Mouse (Mus musculus): ENCODE measurements around the gene Slc27a1.

The Slc27a1 gene

DNA sequence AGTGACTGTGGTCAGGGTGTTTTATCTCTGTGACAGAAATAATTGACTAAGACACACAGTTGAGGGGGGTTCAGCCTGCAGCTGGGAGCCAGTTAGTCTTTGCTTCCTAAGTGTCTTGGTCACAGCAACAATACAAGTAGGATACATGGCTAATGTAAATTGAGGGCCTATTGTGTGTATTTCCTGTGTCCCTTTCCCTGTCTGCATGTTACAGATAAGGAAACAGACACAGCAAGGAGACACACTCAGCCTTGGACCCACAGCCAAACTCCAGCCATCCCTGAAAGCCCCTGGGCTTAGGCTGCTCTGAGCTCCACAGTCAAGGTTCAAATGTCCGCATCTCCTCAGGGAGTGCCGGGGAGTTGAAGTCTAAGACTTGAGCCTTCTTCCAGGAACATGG, 14.0 kb upstream of the Slc27a1 start:
- no peak for DNase-seq (ENCODE audit: low read depth, low spot score)

DNA sequence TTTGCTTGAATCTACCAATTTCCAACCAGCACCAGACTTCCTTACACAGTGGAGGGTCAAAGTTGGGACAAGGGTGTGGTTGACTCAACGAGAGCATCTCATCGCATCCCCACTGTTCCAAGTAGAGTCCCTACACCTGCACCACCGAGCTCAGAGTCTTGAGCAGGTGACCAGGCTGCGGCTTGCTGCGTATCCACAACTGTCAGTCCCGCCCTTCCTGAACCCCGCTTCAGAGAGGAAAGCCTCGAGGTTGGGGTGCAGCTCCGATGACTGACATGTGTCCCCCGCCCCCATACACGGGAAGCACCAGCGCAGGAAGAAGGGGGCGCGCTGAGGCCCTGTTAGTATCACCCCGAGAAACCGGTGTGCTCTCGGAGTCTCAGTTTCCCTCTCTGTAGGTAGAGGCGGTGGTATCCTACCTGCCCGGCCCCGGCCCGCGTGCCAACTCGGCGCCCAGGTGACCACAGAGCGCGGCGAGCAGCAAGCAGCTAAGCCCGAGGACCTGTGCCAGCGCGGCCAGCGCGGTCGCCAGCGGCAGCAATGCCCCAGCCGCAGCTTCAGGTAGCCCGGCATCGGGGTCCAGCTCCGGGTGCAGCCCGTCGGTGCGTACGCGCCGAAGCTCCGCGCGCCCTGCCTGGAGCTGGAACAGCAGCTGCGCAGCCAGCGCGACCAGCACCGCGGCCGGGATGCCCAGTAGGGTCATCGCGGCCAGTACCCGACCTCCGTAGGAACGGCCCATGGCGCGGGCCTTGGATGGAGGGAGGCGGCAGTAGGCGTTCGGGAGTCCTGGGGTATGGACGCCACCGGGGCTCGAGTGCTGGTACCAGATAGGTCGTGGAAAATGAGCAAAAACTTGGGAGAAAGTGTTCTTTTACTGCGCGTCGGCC, 10.4 kb upstream of the Slc27a1 start, which contains the start of gene Tmem221:
Gene Tmem221, minus strand, starts transcription at position 801 of the 887 bp plus-strand sequence.
- no peak for DNase-seq (ENCODE audit: low read depth, low spot score)

DNA sequence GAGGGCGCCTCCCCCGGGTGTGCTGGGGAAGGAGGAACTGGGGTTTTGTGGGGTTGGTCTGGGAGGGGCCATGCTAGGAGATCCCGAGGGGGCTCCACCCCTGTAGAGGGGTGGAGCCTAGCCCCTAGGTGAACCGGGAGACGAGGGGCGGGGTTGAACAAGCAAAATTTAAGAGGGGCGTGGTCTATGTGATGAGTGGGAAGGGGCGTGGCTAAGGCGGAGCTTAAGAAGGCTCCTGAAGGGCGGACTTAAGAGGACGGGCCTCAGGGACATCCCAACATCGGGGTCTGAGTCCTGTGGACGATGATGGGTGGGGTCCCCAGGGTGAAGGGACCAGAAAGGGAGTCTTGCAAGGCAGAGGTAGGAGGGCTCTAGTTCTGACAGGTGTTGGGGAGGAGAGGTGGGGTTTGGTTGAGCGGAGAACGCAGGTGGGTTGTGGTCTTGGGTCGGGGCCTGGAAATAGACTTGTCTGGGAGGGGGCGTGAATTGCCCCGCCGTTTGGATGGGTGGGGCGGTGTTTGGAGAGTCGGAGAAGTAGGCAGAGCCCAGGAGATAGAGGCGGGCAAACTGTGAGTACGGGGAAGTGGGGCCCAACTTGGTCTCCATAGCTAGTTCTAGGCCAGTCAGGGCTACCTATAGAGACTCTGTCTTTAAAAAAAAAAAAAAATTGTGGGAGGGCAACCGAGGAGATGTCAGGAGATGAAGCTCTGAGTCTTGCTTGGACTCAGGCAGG, 9.6 kb upstream of the Slc27a1 start:
- DNase-seq (ENCODE audit: low read depth, low spot score), result no peak

DNA sequence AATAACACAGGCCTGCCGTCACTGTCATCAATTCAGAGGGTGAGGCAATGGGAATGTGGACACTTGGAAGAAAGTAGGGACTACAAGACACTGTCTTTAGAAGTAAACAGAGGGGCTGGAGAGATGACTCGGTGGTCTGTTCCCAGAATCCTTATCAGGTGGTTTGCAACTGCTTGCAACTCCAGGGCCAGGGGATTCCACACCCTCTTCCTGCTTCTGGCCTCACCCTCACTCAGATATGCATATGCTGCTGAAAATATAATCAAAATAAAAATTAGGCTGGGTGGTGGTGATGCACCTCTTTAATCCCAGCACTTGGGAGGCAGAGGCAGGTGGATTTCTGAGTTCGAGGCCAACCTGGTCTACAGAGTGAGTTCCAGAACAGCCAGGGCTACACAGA, 8.6 kb upstream of the Slc27a1 start:
- DNase-seq (ENCODE audit: low read depth, low spot score), result no peak

DNA sequence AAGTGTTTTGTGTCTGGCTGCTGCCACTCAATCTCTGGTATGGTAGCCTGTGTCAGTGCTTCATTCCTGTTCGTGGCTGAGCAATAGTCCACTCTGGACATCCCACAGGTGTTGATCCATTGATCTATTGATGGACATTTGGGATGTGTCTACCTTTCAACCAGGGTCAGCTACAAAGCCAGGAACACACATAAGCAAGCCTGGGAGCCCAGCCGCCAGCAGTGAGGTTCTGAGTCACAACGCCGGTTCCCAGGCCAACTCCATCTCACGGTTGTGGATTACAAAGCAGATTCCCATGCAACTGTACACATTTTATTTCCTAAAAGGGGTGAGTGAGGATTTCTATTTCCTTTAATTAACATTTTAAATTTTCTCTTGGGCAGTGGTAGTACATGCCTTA, 7.9 kb upstream of the Slc27a1 start:
- no peak for DNase-seq (ENCODE audit: low read depth, low spot score)

DNA sequence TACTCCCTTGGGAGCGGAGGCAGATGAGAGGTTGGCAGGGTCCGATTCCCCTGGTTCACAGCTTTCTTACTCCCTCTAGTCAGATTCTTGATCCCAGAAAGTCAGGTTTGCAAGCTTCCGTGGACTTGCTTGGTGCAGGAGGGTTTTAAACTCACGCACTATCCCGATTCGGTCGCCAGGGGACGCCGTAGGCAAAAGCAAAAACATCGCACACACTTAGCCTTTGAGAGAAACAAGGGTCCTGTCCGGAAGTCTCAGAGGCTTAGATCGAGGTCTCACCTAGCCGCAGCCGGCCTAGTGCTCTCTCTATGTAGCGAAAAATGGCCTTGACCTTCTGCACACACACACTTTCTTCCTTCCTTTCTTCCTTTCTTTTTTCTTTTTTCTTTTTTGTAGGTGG, 7.3 kb upstream of the Slc27a1 start:
- DNase-seq (ENCODE audit: low read depth, low spot score), result peak; percentile 74

DNA sequence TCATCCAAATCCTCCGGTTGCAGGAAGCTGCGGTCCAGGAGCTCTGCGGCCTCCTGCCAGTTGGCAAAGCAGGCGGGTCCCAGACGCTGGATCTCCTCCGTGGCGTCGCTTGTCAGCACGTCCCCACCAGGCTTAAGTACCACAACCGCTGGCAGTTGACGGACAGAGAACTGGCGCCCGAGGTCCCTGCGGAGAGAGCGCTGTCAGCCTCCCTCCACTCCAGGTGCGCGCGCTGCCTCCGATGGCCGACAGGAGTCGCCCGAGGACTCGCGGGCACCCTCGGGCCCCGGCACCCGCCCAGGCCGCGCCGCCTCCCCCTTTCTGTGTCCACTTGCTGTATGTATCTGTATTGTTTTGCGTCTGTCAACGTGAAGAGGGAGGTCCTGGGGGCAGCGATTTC, 5.9 kb upstream of the Slc27a1 start:
- DNase-seq (ENCODE audit: low read depth, low spot score), result peak; percentile 62

DNA sequence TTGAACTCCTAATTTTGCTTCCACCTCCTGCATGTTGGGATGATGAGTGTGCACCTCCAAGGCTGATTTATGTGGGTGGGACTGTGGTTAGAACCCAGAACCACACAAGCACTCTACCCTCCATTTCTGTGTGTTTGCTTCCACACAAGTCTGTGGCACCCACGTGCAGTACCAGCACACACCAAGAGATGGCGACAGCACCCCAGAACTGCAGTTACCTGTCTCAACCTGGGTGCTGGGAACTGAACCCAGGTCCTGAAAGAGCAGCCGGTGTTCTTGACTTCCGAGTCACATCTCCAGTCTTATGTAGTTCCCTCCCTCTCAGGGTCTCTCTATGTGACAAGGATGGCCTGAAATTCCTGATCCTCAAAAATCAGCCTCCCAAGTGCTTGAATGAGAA, 4.7 kb upstream of the Slc27a1 start:
- DNase-seq (ENCODE audit: low read depth, low spot score), result no peak

DNA sequence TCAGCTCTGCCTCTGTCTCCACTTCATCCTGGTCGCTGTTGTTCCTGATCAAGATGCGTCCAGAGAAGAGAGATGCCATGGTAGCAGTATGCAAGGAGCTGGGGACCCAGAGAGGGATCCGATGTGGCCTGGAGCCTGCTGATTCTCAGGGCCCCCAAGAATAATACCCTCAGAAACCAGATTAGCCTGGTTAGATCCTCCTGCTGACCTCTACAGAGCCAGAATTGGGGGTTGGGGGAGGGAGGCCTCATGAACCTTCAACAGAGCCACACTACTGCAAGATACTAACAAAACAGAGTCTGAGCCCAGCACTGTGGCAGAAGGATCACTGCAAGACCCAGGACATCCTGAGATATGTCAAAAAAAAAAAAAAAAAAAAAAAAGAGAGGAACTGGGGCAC, 2.2 kb upstream of the Slc27a1 start, which contains the start of gene Nxnl1:
Gene Nxnl1, minus strand, starts transcription at position 101 of the 400 bp plus-strand sequence.
- DNase-seq (ENCODE audit: low read depth, low spot score), result no peak

DNA sequence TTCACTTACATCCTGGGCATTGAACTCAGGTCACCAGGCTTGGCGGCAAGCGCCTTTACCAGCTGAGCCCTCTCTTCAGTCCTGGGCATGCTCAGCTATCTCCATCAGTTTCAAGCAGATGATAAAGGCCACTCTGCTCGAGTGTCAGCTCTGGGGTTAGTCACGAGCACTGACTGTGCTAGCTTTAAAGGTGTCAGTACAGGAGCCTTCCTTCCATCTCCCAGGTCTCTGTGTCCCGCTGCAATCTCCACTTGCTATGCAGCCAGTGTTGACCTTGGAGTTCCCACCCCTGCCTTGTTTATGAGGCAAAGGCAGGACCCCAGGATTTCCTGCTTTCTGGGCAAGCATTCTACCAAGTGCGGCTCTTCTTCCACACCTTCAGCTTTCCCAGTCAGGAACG, 1.1 kb upstream of the Slc27a1 start:
- no peak for DNase-seq (ENCODE audit: low read depth, low spot score)

DNA sequence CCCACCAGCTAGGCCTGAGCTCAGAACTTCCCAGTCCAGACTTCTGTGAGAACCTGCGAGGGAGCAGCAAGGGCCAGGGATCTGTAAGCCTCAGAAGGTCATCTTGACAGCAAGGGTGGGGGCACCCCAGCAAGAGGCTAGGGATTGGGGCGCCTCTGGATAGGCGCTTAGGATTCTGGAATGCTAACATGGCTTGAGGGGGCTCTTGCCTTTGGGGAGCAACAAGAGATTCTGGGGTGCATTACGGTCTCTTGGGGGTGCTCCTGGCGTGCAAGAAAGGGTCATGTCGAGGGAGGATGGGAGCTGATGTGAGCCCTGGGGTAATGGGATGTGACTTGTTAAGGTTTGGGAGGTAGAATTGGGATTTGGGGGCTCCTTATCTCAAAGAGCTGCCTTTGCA, 259 bp downstream of the Slc27a1 start:
- no peak for DNase-seq (ENCODE audit: low read depth, low spot score)

DNA sequence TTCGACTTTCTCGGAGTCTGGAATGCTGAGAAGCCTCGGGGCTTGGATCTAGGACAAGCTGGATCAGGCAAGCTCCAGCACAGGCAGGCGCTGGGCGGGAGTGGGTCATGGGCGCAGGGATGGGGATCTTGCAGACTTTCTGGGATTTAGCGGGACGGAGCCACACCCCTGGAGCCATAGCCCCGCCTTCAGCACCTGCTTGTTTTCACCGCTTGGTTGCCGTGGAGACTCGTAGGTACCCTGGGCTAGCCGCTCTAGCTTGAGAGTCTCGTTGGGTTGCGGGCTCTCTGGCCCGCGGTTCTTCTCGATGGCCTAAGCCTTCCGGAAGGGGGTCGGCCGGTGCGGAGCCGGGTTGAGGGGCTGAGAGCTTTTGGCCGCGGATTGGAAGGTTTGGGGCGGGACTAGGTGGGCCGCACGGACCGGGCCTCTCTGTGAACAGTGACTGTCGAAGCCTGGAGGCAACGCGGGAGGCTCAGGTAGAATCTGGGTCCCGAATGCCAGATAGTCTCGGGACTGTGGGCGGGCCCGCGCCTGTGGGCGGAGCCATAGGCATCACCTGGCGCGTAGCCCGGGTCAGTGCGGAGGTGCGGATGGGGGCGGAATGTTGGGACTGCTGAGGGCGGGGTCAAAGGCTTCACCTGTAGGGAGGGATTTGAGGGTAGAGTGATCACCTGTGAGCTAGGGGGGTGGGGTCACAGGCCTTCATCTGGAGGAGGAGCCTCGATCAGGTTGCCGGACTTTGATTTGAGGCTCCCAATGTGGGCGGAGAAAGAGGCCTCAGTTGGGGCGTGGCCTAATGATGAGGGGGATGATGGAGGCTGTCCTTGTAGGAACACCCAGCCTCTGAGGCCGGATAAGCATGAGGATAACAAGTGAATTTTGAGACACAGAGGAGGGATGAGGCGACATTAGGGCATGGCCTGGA, 946 bp downstream of the Slc27a1 start:
- peak; percentile 80 for DNase-seq (ENCODE audit: low read depth, low spot score)

DNA sequence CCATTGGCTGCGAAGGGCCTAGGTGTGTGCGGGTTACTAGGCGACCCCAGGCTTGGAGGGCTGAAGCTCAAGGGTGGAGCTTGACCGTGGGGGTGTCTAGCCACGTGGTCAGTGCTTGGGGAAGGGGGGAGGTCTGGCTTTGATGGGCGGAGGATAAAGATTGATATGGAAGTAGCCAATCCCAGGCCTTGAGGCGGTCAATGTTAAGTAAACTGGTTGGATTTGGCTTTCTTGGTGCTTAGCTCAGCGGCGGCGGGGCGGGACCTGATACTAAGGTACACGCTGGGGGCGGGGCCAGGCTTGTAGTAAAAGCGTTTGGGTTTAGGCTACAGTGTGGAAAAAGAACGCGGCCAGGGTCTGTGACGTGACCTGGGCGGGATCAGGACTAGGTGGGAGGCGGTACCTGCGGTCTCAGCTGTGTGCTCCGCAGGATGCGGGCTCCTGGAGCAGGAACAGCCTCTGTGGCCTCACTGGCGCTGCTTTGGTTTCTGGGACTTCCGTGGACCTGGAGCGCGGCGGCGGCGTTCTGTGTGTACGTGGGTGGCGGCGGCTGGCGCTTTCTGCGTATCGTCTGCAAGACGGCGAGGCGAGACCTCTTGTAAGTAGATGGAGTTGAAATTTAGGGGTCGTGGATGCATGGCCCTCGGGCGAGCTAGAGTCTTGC, 1.7 kb downstream of the Slc27a1 start:
- peak; percentile 90 for DNase-seq (ENCODE audit: low read depth, low spot score)

DNA sequence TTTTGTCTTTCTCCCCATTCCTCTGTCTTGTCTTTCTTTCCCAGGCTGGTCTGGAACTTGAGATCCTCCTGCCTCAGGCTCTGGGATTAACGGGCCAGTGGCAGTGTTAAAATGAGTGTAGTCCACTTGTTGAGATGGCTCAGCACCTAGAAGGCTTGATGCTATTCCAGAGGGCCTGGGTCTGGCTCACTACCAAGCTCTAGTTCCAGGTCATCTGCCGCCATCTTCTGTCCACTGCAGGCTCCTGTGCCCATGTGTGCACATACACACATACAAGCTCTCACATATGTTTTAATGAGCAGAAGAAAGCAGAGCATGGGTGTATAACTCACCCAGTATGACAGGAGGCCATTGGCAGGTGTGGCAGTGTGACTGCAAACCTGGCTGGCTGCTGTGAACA, 3.4 kb downstream of the Slc27a1 start:
- no peak for DNase-seq (ENCODE audit: low read depth, low spot score)

DNA sequence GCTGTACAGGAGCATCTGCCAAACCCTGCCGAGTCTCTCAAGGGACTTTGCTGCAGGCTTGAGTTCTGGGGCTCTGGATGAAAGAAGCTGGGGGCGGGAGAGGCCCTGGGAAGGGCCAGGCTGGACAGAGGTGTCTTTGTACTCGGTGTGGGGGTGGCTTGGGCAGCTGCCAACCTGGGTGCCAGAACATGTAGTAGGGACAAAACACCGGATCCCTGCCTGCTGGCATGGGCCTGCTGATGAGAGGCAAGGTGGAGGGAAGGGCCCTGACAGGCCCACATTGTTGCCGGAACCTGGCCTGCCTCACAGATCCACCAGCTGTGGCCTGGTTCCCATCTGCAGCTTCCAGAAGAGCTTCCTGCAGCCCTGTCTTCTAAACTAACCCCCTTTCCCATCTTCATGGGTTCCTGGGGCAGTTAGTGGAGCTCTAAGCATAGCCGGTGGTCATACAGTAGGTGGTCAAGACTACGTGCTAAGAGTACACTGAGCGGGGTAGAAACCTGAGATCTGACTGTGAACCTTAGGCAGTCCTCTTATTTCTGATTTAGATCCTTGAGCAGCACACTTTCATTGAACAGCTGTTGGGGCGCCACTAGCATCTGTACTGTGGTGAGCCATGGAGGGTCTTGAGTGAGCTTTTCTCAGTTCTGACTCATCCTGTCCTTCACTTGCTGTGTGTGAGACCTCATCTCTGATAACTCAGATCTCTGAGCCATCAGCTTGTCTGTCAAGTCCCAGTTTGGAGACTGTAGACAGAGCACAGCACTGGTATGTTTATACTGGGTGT, 4.4 kb downstream of the Slc27a1 start:
- no peak for DNase-seq (ENCODE audit: low read depth, low spot score)

DNA sequence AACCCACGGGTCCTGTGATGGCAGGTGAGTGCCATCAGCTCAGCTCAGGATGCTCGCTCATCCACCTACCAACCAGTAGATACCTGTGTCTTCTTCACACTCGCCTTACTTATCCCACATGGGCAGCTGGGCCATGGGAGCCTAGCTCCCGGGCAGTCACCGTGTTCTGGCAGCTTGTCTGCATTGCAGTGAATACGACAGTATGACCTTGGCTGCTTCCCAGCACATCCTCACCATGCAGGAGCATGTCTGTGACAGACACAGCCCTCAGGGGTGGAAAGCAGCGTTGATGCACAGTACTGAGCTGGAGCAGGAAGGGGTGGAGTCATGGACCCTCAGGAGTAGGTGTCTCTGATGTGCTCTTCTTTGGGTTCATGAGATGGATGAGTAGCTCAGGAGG, 5.7 kb downstream of the Slc27a1 start:
- no peak for DNase-seq (ENCODE audit: low read depth, low spot score)

DNA sequence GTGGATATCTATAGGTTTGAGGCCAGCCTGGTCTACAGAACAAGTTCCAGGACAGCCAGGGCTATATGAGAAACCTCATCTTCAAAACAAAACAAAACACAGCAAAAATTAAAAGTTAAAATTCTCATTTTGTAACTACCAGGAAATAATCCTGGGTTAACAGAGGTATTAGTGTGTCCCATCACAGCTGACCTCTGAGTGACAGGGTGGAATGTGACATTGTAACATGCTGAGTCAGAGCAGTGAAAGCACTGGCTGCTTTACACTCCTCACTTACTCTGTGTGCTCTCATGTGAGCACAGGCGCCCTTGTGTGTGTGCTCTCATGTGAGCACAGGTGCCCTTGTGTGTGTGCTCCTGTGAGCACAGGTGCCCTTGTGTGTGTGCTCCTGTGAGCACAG, 6.3 kb downstream of the Slc27a1 start:
- DNase-seq (ENCODE audit: low read depth, low spot score), result no peak

DNA sequence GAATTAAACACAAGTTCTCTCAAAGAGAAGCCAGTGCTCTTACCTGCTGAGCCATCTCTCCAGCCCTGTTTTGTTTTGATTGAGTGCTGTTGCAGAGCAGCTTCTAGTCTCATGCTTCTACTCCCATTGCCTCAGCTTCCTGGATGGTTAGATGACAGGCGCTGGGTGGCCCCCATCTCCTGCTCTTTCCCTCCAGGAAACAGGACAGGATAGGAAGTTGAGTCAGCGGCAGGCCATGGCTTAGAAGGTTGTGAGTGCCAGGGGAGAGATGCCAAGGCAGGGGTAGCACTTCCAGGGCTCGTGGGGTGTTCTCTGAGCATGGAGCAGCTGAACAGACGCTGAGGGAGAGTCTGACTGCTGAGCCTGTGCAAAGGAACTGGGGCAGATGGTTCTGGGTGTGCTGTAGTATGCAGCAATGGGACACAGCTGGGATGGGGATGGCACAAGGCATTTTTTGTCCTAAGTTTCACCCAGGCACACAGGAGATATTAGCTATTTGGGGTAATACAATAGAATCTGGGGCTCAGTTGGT, 9.2 kb downstream of the Slc27a1 start:
- DNase-seq (ENCODE audit: low read depth, low spot score), result no peak

DNA sequence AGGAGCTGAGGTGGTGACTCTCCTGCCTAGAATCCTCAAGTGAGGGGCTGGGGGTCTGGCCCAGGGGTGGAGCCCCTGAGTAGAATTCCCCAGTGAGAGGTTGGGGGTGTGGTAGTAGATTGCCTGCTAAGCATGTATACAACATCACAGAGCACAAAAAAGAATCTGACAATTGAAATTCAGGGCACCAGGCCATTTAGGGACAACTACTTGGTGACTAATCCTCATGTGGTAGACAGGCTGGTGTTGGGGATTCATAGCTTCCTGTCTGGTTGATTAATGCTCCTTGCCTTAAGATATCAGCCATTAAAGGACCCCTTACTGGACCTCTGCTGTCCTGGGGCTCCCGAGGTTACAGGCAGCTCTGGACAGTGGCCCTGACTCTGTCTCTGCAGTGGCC, 10.3 kb downstream of the Slc27a1 start:
- DNase-seq (ENCODE audit: low read depth, low spot score), result no peak

DNA sequence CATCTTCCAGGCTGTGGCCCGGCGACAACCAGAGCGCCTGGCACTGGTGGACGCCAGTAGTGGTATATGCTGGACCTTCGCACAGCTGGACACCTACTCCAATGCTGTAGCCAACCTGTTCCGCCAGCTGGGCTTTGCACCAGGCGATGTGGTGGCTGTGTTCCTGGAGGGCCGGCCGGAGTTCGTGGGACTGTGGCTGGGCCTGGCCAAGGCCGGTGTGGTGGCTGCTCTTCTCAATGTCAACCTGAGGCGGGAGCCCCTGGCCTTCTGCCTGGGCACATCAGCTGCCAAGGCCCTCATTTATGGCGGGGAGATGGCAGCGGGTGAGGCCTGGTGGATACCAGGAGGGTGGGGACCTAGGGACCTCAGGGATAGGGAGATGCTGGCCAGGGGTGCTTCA, 10.8 kb downstream of the Slc27a1 start:
- DNase-seq (ENCODE audit: low read depth, low spot score), result no peak

Data from retina, postnatal 7 days (tissue).